Mouse (Mus musculus) myocyte (in vitro differentiated cells): ENCODE results near the gene Akap13.

Source experiments
- CEBPB ChIP-seq: IDR thresholded peaks from 2 replicates; pipeline ENCODE4 v1.6.1; 2011; ENCODE audit warnings: mild to moderate bottlenecking, moderate library complexity; ENCODE audit not compliant: poor library complexity, insufficient read depth, severe bottlenecking
- E2F4 ChIP-seq: IDR thresholded peaks from one replicate; pipeline ENCODE4 v1.6.1; 2011; ENCODE audit warnings: mild to moderate bottlenecking, control low read depth, moderate library complexity; ENCODE audit not compliant: insufficient read depth
- MAX ChIP-seq: IDR thresholded peaks from one replicate; pipeline ENCODE4 v1.6.1; 2011; ENCODE audit warnings: low read depth, mild to moderate bottlenecking, control low read depth
- MYOD1 ChIP-seq, 3 experiments: IDR thresholded peaks; one replicate each; pipeline ENCODE4 v1.6.1; 2011; ENCODE audit warnings: control low read depth in 2 of 3, low read depth in 2 of 3, mild to moderate bottlenecking in 2 of 3, moderate library complexity in 1 of 3; ENCODE audit not compliant: insufficient read length in 2 of 3, control insufficient read depth in 1 of 3
- MYOG ChIP-seq, 3 experiments: IDR thresholded peaks; one replicate each; pipeline ENCODE4 v1.6.1; 2011; ENCODE audit warnings: control low read depth in 2 of 3, low read depth in 2 of 3, mild to moderate bottlenecking in 2 of 3; ENCODE audit not compliant: insufficient read length in 2 of 3, control insufficient read depth in 1 of 3, insufficient read depth in 1 of 3
- POLR2A ChIP-seq: IDR thresholded peaks from one replicate; pipeline ENCODE4 v1.6.1; 2011; ENCODE audit warnings: low read depth, mild to moderate bottlenecking, control low read depth, moderate library complexity; ENCODE audit not compliant: insufficient read length
- REST ChIP-seq: IDR thresholded peaks from one replicate; pipeline ENCODE4 v1.6.1; 2011; ENCODE audit warnings: mild to moderate bottlenecking, control low read depth, moderate library complexity; ENCODE audit not compliant: insufficient read depth, insufficient read length
- TCF12 ChIP-seq: IDR thresholded peaks from one replicate; pipeline ENCODE4 v1.6.1; 2011; ENCODE audit warnings: mild to moderate bottlenecking, control low read depth; ENCODE audit not compliant: poor library complexity, insufficient read depth, severe bottlenecking
- TCF3 ChIP-seq: IDR thresholded peaks from one replicate; pipeline ENCODE4 v1.6.1; 2011; ENCODE audit warnings: low read depth, control low read depth; ENCODE audit not compliant: insufficient read length
- USF1 ChIP-seq: IDR thresholded peaks from one replicate; pipeline ENCODE4 v1.6.1; 2011; ENCODE audit warnings: low read depth, mild to moderate bottlenecking, control low read depth, moderate library complexity

GRCm38 (mm10) chr7:75575120-75575649 lies 119.9 kb downstream of the Akap13 start:
- TF ChIP-seq POLR2A (no peak), MAX (no peak), TCF12 (no peak), TCF3 (no peak), MYOD1 (IDR thresholded peaks at IDR 0.05; ENCODE audit: control insufficient read depth in 1 of 3, insufficient read length in 2 of 3, low read depth in 2 of 3) (no peak), MYOG (IDR thresholded peaks at IDR 0.05; ENCODE audit: control insufficient read depth in 1 of 3, insufficient read depth in 1 of 3, insufficient read length in 2 of 3, low read depth in 2 of 3) (no peak), CEBPB (no peak), REST (no peak), E2F4 (no peak), USF1 (no peak)
